Mouse (Mus musculus) liver, postnatal 0 days (tissue): ENCODE measurements around the gene Fam210b.
A peak's percentile ranks its signal among the peaks of the same experiment; 100 is the strongest.

Experiments
- CTCF ChIP-seq: sonication (generic); IDR thresholded peaks from 2 replicates; pipeline ENCODE4 v1.5.1; 2016; ENCODE audit warnings: antibody characterized with exemption, low read depth
- EP300 ChIP-seq: IDR thresholded peaks from 2 replicates; pipeline ENCODE4 v1.6.1; 2016; ENCODE audit warnings: antibody characterized with exemption, low read depth, mild to moderate bottlenecking

GRCm38 (mm10) chr2:172348297-172348950 is 3.1 kb downstream of the Fam210b start:
- TF ChIP-seq CTCF (no peak), EP300 (peak; percentile 96)
